Mouse (Mus musculus) G1E (cell line): ENCODE measurements at regions not wholly inside any gene's neighbourhood (a gene's known extent, or its start where the extent isn't known, plus 50 kb on each side); places are given as distances from the start of the nearest gene placed in this dataset.

Source experiments
- ATAC-seq: 2 replicates; pipeline ENCODE4 v1.8.0; 2016; ENCODE audit warnings: mild to moderate bottlenecking; ENCODE audit not compliant: insufficient number of reproducible peaks, poor library complexity, low FRiP score, severe bottlenecking; ENCODE audit errors: extremely low read depth
- DNase-seq: peaks from one replicate; pipeline ENCODE4 v3.0.0; 2012; ENCODE audit warnings: low spot score
- H3K27me3 ChIP-seq: 2 replicates; pipeline ENCODE4 v1.6.1; 2012; ENCODE audit warnings: mild to moderate bottlenecking, low read length, inconsistent platforms; ENCODE audit not compliant: insufficient read depth
- H3K36me3 ChIP-seq: replicated peaks from 2 replicates; pipeline ENCODE3; 2012; ENCODE audit warnings: mild to moderate bottlenecking, inconsistent platforms
- H3K4me1 ChIP-seq: 2 replicates; pipeline ENCODE4 v1.6.1; 2012; ENCODE audit warnings: low read depth, low read length, inconsistent platforms, mixed read lengths; ENCODE audit not compliant: insufficient read depth
- H3K4me3 ChIP-seq: 2 replicates; pipeline ENCODE4 v1.5.1; 2012; ENCODE audit warnings: low read depth, mild to moderate bottlenecking, inconsistent platforms, low read length, moderate library complexity, mixed read lengths
- H3K9me3 ChIP-seq: replicated peaks from 2 replicates; pipeline ENCODE4 v1.6.1; 2012; ENCODE audit warnings: inconsistent platforms
- CTCF ChIP-seq: IDR thresholded peaks from 2 replicates; pipeline ENCODE4 v1.5.1; 2012; ENCODE audit warnings: low read depth, low read length, inconsistent platforms, mixed read lengths
- GATA1 ChIP-seq: IDR thresholded peaks from 2 replicates; pipeline ENCODE4 v1.6.1; 2012; ENCODE audit warnings: borderline replicate concordance, low read length, inconsistent platforms, mixed read lengths
- GATA2 ChIP-seq: IDR thresholded peaks from 2 replicates; pipeline ENCODE4 v1.6.1; 2012; ENCODE audit warnings: low read depth, low read length, inconsistent platforms, borderline replicate concordance
- POLR2AphosphoS5 ChIP-seq: IDR thresholded peaks from 2 replicates; pipeline ENCODE4 v1.6.1; 2012; ENCODE audit warnings: low read depth, low read length, inconsistent platforms; ENCODE audit not compliant: insufficient replicate concordance
- TAL1 ChIP-seq: conservative IDR thresholded peaks from 2 replicates; pipeline ENCODE4 v1.6.1; 2012; ENCODE audit warnings: low read depth, low read length, inconsistent platforms, mixed read lengths

GRCm38 (mm10) chr3:147244911-147245430 lies 392.8 kb downstream of the Ttll7 start:
- no peaks in the 10 kb centered on the region for H3K27me3 ChIP-seq
- TF ChIP-seq CTCF = no peak
- TF ChIP-seq GATA2 = no peak
- TF ChIP-seq POLR2AphosphoS5 = no peak
- no peak for TF ChIP-seq GATA1
- TF ChIP-seq TAL1 = no peak
- DNase-seq = no peak
- no peaks in the 10 kb centered on the region for H3K36me3 ChIP-seq
- H3K4me1 ChIP-seq = no peaks in the 10 kb centered on the region
- peaks cover 44% of the 10 kb centered on the region for H3K9me3 ChIP-seq
- H3K4me3 ChIP-seq = no peak overlapping the region
- ATAC-seq = no peak

GRCm38 (mm10) chr3:147246141-147246540 lies 394.0 kb downstream of the Ttll7 start:
- no peak for ATAC-seq
- DNase-seq = no peak
- H3K4me1 ChIP-seq = no peaks in the 10 kb centered on the region
- H3K9me3 ChIP-seq = peaks cover 46% of the 10 kb centered on the region
- H3K4me3 ChIP-seq = no peak overlapping the region
- H3K36me3 ChIP-seq = no peaks in the 10 kb centered on the region
- TF ChIP-seq POLR2AphosphoS5 (no peak), GATA1 (no peak), CTCF (no peak), GATA2 (no peak), TAL1 (no peak)
- no peaks in the 10 kb centered on the region for H3K27me3 ChIP-seq

GRCm38 (mm10) chr3:147249466-147249865 lies 397.3 kb downstream of the Ttll7 start:
- ATAC-seq (no peak), DNase-seq (no peak)
- Histone ChIP-seq H3K4me3 (no peak overlapping the region), H3K4me1 (no peaks in the 10 kb centered on the region), H3K9me3 (peaks cover 44% of the 10 kb centered on the region), H3K27me3 (no peaks in the 10 kb centered on the region), H3K36me3 (no peaks in the 10 kb centered on the region)
- TF ChIP-seq TAL1 = no peak
- TF ChIP-seq POLR2AphosphoS5 = no peak
- no peak for TF ChIP-seq GATA2
- TF ChIP-seq GATA1 = no peak
- TF ChIP-seq CTCF = no peak

GRCm38 (mm10) chr3:147249906-147250305 lies 397.7 kb downstream of the Ttll7 start:
- Histone ChIP-seq H3K9me3 (peaks cover 46% of the 10 kb centered on the region), H3K4me3 (no peak overlapping the region), H3K36me3 (no peaks in the 10 kb centered on the region), H3K4me1 (no peaks in the 10 kb centered on the region), H3K27me3 (no peaks in the 10 kb centered on the region)
- DNase-seq (no peak), ATAC-seq (no peak)
- TF ChIP-seq GATA2 = no peak
- TF ChIP-seq POLR2AphosphoS5 = no peak
- no peak for TF ChIP-seq GATA1
- no peak for TF ChIP-seq CTCF
- no peak for TF ChIP-seq TAL1

GRCm38 (mm10) chr3:147252226-147252788 lies 400.1 kb downstream of the Ttll7 start:
- Histone ChIP-seq H3K4me3 (no peak overlapping the region), H3K36me3 (no peaks in the 10 kb centered on the region), H3K4me1 (no peaks in the 10 kb centered on the region), H3K27me3 (no peaks in the 10 kb centered on the region), H3K9me3 (peaks cover 32% of the 10 kb centered on the region)
- ATAC-seq = no peak
- TF ChIP-seq TAL1 (no peak), GATA1 (no peak), GATA2 (no peak), POLR2AphosphoS5 (no peak), CTCF (no peak)
- no peak for DNase-seq

GRCm38 (mm10) chr3:147252812-147253211 lies 400.6 kb downstream of the Ttll7 start:
- no peak overlapping the region for H3K4me3 ChIP-seq
- H3K9me3 ChIP-seq = peaks cover 27% of the 10 kb centered on the region
- TF ChIP-seq GATA2 (no peak), TAL1 (no peak), CTCF (no peak), POLR2AphosphoS5 (no peak), GATA1 (no peak)
- H3K27me3 ChIP-seq = no peaks in the 10 kb centered on the region
- ATAC-seq (no peak), DNase-seq (no peak)
- no peaks in the 10 kb centered on the region for H3K36me3 ChIP-seq
- no peaks in the 10 kb centered on the region for H3K4me1 ChIP-seq

GRCm38 (mm10) chr3:147254454-147254853 lies 402.3 kb downstream of the Ttll7 start:
- TF ChIP-seq CTCF = no peak
- no peak for TF ChIP-seq POLR2AphosphoS5
- TF ChIP-seq GATA2 = no peak
- no peak for TF ChIP-seq GATA1
- TF ChIP-seq TAL1 = no peak
- H3K4me3 ChIP-seq = no peak overlapping the region
- H3K27me3 ChIP-seq = no peaks in the 10 kb centered on the region
- DNase-seq = no peak
- ATAC-seq = no peak
- H3K36me3 ChIP-seq = no peaks in the 10 kb centered on the region
- H3K9me3 ChIP-seq = peaks cover 25% of the 10 kb centered on the region
- H3K4me1 ChIP-seq = no peaks in the 10 kb centered on the region
